12 mouse cellular contexts compared by ENCODE assay signal in the genomic region with DNA sequence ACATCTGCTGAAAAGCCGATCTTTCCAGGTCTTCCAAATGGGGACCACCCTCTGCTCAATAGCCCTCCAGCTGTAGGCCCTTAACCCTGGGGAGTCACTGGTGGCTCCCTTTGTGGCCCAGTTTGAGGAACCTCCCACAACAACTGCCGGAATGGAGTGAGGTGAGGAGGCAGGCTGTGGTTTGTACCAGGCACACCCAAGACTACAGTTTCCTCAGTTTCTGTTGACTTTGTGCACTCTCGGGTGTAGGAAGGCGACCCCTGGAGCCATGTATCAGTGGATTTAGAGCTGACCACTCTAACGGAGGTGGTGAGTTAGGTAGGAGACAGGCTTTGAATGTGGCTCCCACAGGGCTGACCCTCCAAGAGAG. TPM values are rescaled to one million over a fixed set of nuclear protein-coding genes. Genes with fewer than 3 reads are reported as not detected.
DNase-seq lines count a peak whose midpoint lies in the region; ATAC-seq and TF ChIP-seq lines count a peak whose summit lies in the region.
"Had no signal": no experiment of that assay in that cellular context is flagged by ENCODE, and none has a peak within 500 bp of the region (broad histone marks: within the 10 kb centered on the region; RNA-seq: fewer than 3 reads in every experiment).

No protein-coding gene starts in this region.

- TF ChIP-seq POLR2A in thymus, adult 2 months (IDR thresholded peaks at IDR 0.05; ENCODE audit: control insufficient read depth, extremely low read depth, insufficient read depth, low read length, poor library complexity): peak; percentile 64; the same call in 1 of the 2 replicates

- H3K4me3 ChIP-seq in liver, embryonic 15.5 days (replicated peaks): peak overlapping the region; percentile 30
- H3K4me3 ChIP-seq in thymus, adult 2 months (ENCODE audit: control insufficient read depth, insufficient read depth, low read length): peak overlapping the region; percentile 92
- H3K4me3 ChIP-seq in forebrain, embryonic 13.5 days: no peak overlapping the region
- H3K4me3 ChIP-seq: embryonic facial prominence, embryonic 15.5 days; left cerebral cortex, adult 2 months had no signal

- no peaks in the 10 kb centered on the region for H3K9me3 ChIP-seq in liver, embryonic 15.5 days (replicated peaks)
- no peaks in the 10 kb centered on the region for H3K9me3 ChIP-seq in forebrain, embryonic 13.5 days (replicated peaks)
- H3K9me3 ChIP-seq: embryonic facial prominence, embryonic 15.5 days had no signal

- peak; percentile 47; the same call in 1 of the 2 replicates for ATAC-seq in liver, embryonic 15.5 days (ENCODE audit: insufficient read depth)
- peak; percentile 52 for ATAC-seq in megakaryocyte-erythroid progenitor cell, adult 5-6 weeks (replicated peaks; ENCODE audit: low FRiP score, low TSS enrichment, poor library complexity, severe bottlenecking)
- no peak for ATAC-seq in forebrain, embryonic 13.5 days

- TF ChIP-seq CTCF in thymus, adult 2 months (IDR thresholded peaks at IDR 0.05; ENCODE audit: borderline replicate concordance, control insufficient read depth, extremely low read depth, insufficient read depth, low read length, poor library complexity): no peak

- peak; percentile 92 for DNase-seq in heart, adult 11 months
- no peak for DNase-seq in heart, postnatal 14 days
- DNase-seq in thymus, adult 2 months: peak; percentile 73
- DNase-seq in kidney, postnatal 4 days: no peak
- no peak for DNase-seq in heart, postnatal 4 days
- DNase-seq: cerebellum, adult 11-12 months; gastrocnemius, adult 2 months had no signal

- H3K27me3 ChIP-seq in liver, embryonic 15.5 days: no peaks in the 10 kb centered on the region
- no peaks in the 10 kb centered on the region for H3K27me3 ChIP-seq in thymus, adult 2 months (ENCODE audit: control insufficient read depth, insufficient read depth, low read length)
- 0 out of 2 replicates have a peak, but pooled peaks cover 2% of the 10 kb centered on the region for H3K27me3 ChIP-seq in forebrain, embryonic 13.5 days
- H3K27me3 ChIP-seq: embryonic facial prominence, embryonic 15.5 days had no signal

- H3K27ac ChIP-seq in liver, embryonic 15.5 days (replicated peaks): peak overlapping the region; percentile 58; the same call in 1 of the 2 replicates
- H3K27ac ChIP-seq in thymus, adult 2 months (ENCODE audit: control insufficient read depth, insufficient read depth, low read length): peak overlapping the region; percentile 99
- H3K27ac ChIP-seq in forebrain, embryonic 13.5 days: no peak overlapping the region
- H3K27ac ChIP-seq: embryonic facial prominence, embryonic 15.5 days; gastrocnemius, adult 2 months; left cerebral cortex, adult 2 months had no signal

- H3K4me2 ChIP-seq in liver, embryonic 15.5 days: peak overlapping the region; percentile 19
- no peak overlapping the region for H3K4me2 ChIP-seq in forebrain, embryonic 13.5 days
- H3K4me2 ChIP-seq: embryonic facial prominence, embryonic 15.5 days had no signal

- WGBS in liver, embryonic 15.5 days (ENCODE audit: insufficient replicate concordance): 11% methylated on average over 5 of the region's 5 CpGs
- WGBS in thymus, adult 2 months: 7% methylated on average over 5 of the region's 5 CpGs
- 79% methylated on average over 5 of the region's 5 CpGs for WGBS in forebrain, embryonic 13.5 days

- peaks cover 26% of the 10 kb centered on the region for H3K4me1 ChIP-seq in liver, embryonic 15.5 days (replicated peaks)
- H3K4me1 ChIP-seq in thymus, adult 2 months (replicated peaks; ENCODE audit: control insufficient read depth, insufficient read depth, low read length): peaks cover 21% of the 10 kb centered on the region
- H3K4me1 ChIP-seq in forebrain, embryonic 13.5 days: no peaks in the 10 kb centered on the region
- H3K4me1 ChIP-seq: embryonic facial prominence, embryonic 15.5 days had no signal

- no peaks in the 10 kb centered on the region for H3K36me3 ChIP-seq in liver, embryonic 15.5 days (replicated peaks)
- peaks cover 7% of the 10 kb centered on the region for H3K36me3 ChIP-seq in thymus, adult 2 months (ENCODE audit: control insufficient read depth, insufficient read depth, low read length)
- H3K36me3 ChIP-seq in forebrain, embryonic 13.5 days (ENCODE audit: poor library complexity, severe bottlenecking): no peaks in the 10 kb centered on the region
- H3K36me3 ChIP-seq: embryonic facial prominence, embryonic 15.5 days had no signal

- intact Hi-C loops in heart, postnatal 14 days (cut with DNase I): loop anchor here (10.0 kb wide), 1 partner anchor 320 kb away; the partner anchor contains the start of genes Fcor and Trappc5

- H3K9ac ChIP-seq in liver, embryonic 15.5 days: no peak overlapping the region
- H3K9ac ChIP-seq in forebrain, embryonic 13.5 days: no peak overlapping the region
- H3K9ac ChIP-seq: embryonic facial prominence, embryonic 15.5 days had no signal

RNA-seq across cellular contexts. Expression of gene A430078G23Rik, which starts 1.2 kb away (rescaled TPM):
- 1 to 10 TPM in 1 of 2 experiments, under 1 TPM in 1; 0.79 to 1.7 TPM for total RNA-seq in heart, postnatal 14 days (2021)
- polyA plus RNA-seq in liver, embryonic 15.5 days (2015; fragmentation: Nextera tagmentation; extraction: Ambion mirVana): 1.2 TPM in 2 replicates
- 19.9 and 22.7 TPM in 2 replicates for total RNA-seq in megakaryocyte-erythroid progenitor cell, adult 5-6 weeks (2014; fragmentation: Nextera tagmentation)
- 11.6 and 12.4 TPM in 2 replicates for total RNA-seq in megakaryocyte-erythroid progenitor cell, adult 5-6 weeks (2017)
- polyA plus RNA-seq in thymus, adult 2 months (2012; rRNA removed): 30.2 and 30.7 TPM in 2 replicates
- 0.23 TPM in 1 of 2 replicates, not detected in the other for polyA plus RNA-seq in forebrain, embryonic 13.5 days (2015; fragmentation: Nextera tagmentation; extraction: Ambion mirVana)
- total RNA-seq in heart, postnatal 4 days (2021): under 1 TPM; 0.12 to 0.25 TPM
- total RNA-seq: gastrocnemius, adult 2 months had no signal

RNA-seq across cellular contexts. Expression of gene Arhgef18, which starts 38.4 kb away (rescaled TPM):
- total RNA-seq in heart, postnatal 14 days (2021): 10 to 100 TPM; 20.5 to 21.4 TPM
- polyA plus RNA-seq in liver, embryonic 15.5 days (2015; fragmentation: Nextera tagmentation; extraction: Ambion mirVana): 1.8 and 2.2 TPM in 2 replicates
- total RNA-seq in megakaryocyte-erythroid progenitor cell, adult 5-6 weeks (2014; fragmentation: Nextera tagmentation): 17.3 and 22.9 TPM in 2 replicates
- 10.3 and 14.1 TPM in 2 replicates for total RNA-seq in megakaryocyte-erythroid progenitor cell, adult 5-6 weeks (2017)
- 120 and 122 TPM in 2 replicates for polyA plus RNA-seq in thymus, adult 2 months (2012; rRNA removed)
- polyA plus RNA-seq in forebrain, embryonic 13.5 days (2015; fragmentation: Nextera tagmentation; extraction: Ambion mirVana): 11.1 and 11.7 TPM in 2 replicates
- 10 to 100 TPM; 17.3 to 19.8 TPM for total RNA-seq in heart, postnatal 4 days (2021)

Comparison
In these comparisons a context has a peak if more than half of its experiments do, and no peak if none do; other contexts are left out.
1. DNase-seq: peak in heart, adult 11 months (single experiment) and thymus, adult 2 months (single experiment); none in heart, postnatal 14 days (0 of 2), kidney, postnatal 4 days (0 of 2) and heart, postnatal 4 days (single experiment).
2. RNA of gene A430078G23Rik, which starts 1.2 kb away (total RNA-seq): 11.6 to 22.7 TPM in megakaryocyte-erythroid progenitor cell, adult 5-6 weeks; 0.79 to 1.7 TPM in heart, postnatal 14 days and 0.12 to 0.25 TPM in heart, postnatal 4 days; every median in the first group is over 4 times any median in the second.